Mouse (Mus musculus) urinary bladder, postnatal 0 days (tissue): ENCODE results near the gene Gm21797. TPM values are rescaled to one million over a fixed set of nuclear protein-coding genes. Genes with fewer than 3 reads are reported as not detected.

Source experiments
- polyA plus RNA-seq: library from polyadenylated mRNA; unstranded; fragments of >200 nt; fragmentation: Nextera tagmentation; extraction: Ambion mirVana; gene quantifications from 2 replicates; pipeline ENCODE4 v1.2.1, GENCODE M21; 2015

The Gm21797 gene
- not detected in 2 replicates for polyA plus RNA-seq

GRCm38 (mm10) chrY:40775665-40776064 is at the start of gene Gm21797:
Gene Gm21797 (minus strand): TSS chrY:40775765.

GRCm38 (mm10) chrY:40804614-40805013 is 29.0 kb upstream of the Gm21797 start, which contains the start of gene Gm20795:
Gene Gm20795 (plus strand): TSS chrY:40804914.

Other genes starting within 250 kb of the Gm21797 start
- gene Gm21852, start 123.8 kb downstream of the Gm21797 start, polyA plus RNA-seq = not detected in 2 replicates
- gene Gm20795, start 29.1 kb upstream of the Gm21797 start, polyA plus RNA-seq = not detected in 2 replicates